Mouse (Mus musculus) neutrophil, adult 5-6 weeks (primary cell): ENCODE data around the gene Prss2. TPM values are rescaled to one million over a fixed set of nuclear protein-coding genes. Genes with fewer than 3 reads are reported as not detected.
"Not testable (repeated sequence)": the region's sequence is repeated elsewhere in the genome, so short reads cannot be mapped to it uniquely, and the experiment has no call there.

Experiments
- ATAC-seq: fragments of 151-379, 151-347 bp; 2 replicates; pipeline ENCODE4 v1.8.0; 2017; ENCODE audit warnings: mild to moderate bottlenecking, moderate TSS enrichment; ENCODE audit not compliant: insufficient number of reproducible peaks, poor library complexity, low FRiP score, severe bottlenecking; ENCODE audit errors: extremely low read depth
- total RNA-seq: library from RNA; stranded (forward); fragments of 200-1000 nt; gene quantifications from 2 replicates; pipeline ENCODE4 v1.2.3, GENCODE M21; 2017

Gene Prss2
- total RNA-seq, 1 experiment from 2014 or later, result not detected

DNA sequence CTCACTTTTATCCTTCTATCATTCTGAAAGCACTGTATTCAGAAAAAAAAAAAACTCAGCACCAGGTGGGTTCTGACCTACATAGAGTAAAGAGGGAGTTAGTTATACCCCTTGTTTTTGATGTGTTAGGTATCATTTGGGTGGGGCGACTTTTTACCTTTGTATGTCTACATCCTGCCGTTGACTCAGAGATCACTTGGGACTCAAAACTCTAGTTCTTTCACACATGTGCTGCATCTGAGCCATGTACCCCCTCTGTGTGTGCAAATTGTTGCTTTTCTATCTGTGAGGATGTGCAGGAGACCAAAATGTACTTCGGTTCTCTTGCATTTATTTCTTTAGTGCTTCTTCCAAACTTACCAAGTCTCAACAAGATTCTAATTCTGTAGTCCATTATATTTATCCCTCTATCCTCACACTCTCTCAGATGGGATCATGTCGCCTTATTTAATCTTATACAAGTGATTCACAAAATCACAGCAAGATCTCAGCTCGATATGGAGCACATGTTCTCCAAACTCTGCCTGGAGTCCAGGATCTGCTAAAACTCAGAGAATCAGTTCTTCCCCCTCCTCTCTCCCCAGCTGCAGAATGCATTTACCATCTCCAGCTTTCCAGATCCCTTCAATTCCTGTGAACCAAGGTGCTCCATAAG lies 31.9 kb downstream of the Prss2 start:
- ATAC-seq, result peak; percentile 15; the same call in 1 of the 2 replicates

DNA sequence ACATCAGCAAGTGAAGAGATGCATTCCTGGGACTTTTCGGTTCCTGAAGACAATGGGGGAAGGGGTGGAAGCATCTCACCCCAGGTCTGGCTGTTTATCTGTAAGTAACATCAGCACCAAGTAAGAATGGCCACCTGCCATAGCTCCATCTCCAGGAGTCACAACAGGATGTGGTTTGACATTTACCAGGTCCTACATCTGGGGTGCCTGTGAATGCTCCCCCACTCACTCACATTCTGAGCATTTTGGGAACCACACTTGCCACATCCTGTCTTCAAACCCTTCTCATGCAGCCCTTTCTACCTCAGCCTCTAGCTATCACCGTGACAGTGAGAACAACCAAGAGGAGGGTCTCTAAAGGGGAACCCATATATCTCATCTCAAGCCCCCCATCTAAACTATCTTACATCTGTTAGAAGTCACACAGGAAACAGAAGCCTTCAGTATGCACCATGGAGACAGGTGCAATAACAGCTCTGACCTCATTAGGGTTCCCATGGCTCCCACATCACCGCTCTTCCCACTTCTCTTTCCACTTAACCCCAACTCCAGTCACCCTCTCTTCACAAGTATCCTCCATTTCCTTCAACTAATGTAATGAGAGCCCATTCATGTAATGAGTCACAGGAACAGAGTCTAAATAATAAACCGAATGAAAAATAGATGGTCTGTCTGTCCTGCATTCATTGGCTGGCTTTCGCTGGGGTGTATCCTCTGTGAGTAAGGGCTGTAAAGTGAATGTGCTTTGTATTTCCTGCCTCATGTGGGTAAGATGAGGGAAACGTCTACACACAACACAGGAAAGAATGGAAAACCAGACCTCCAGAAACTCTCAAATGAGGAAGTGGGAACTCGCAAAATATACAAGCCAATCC lies 32.9 kb downstream of the Prss2 start:
- ATAC-seq, result peak; percentile 76

DNA sequence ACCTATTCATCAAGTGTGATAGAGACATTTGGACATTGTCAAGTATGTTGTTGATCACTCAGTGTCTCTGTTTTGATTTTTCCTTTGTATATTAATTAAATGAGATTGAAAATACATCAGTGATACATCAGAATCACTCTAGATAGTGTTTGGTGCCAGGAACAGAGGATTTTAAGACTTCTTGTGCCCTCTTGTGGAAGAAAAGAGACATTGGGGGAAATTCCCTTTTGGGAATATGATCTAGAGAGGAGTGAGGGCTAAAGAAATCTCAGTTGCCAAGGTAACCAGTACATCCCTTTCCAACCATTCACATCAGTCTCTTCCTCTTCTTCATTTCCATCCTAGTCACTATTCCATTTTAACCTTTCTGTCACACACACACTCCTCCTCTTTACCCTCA lies 34.8 kb downstream of the Prss2 start:
- no peak for ATAC-seq

DNA sequence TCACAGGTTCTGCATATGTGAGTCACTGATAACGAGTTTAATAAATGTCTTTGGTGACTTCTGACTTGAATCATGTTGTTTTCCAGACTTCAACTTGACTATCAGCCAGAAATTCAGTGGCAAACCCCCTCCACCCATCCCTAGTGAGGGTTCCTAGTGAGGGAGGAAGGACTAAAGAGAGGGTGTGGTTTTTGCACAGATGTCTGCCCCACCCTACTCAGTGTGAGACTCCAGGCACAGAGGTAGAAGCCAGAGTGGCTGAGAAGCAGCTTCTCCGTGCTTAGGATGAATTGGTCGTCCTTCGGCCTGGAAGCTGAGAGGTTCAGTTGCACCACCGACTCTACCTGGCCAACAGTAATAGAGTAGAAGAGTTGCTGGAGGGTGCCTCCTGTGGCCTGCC lies 35.9 kb downstream of the Prss2 start:
- ATAC-seq, result no peak

DNA sequence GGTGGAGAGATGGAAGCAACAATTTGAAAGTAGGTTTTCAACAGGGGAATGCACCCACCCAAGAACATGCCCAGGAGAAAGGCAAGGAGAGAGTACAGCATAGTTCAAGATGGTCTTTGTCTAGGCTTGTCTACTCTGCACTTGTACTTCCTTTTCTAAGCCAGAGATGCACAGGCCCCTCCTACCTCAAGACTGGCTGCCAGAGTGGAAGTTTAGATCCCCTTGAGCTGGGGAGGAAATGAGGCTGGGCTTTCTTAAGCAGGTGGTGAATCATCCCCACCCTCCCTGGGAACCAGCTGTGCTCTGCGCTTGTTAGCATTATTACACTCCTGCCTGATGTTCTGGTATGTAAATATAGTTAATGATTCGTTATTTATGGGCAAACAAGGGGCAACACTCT lies 36.7 kb downstream of the Prss2 start:
- ATAC-seq, result peak; percentile 40; the same call in 1 of the 2 replicates

DNA sequence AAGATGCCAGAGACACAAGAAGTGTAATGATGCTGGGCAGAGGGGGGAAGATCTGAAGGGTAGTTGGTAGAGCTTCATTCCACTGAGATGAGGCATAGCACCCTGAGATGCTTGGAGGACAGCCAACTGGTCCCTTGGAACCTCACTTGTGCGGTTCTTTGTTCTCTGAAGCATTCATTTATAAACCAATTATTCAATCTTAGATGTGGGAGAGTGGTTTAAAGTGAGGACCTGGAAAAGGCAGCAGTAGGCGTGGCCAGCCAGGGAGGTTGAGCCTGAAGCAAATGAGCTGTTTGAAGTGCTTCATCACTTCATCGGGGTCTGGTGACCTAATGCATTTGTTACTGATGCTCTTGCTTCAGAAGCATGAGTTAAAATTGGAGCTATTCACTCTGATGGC lies 37.7 kb downstream of the Prss2 start:
- ATAC-seq, result no peak

DNA sequence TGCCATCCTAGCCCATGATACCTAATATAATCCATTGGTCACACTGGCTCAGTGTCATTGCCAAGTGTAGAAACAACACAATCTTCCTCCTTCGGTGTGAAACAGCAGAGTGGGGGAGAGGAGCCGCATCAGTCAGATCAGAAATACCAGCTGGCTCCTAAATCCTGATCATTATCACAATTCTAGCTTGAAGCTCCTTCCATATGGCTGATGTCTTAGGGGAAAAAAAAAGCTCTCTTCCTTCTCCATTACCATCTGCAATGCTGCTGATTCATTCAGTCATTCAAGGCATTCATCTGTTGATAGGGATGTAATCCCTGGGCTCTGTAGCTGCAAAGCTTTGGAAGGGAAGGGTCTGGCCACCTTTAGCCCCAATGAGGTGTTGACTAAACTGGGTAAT lies 38.7 kb downstream of the Prss2 start:
- no peak for ATAC-seq

DNA sequence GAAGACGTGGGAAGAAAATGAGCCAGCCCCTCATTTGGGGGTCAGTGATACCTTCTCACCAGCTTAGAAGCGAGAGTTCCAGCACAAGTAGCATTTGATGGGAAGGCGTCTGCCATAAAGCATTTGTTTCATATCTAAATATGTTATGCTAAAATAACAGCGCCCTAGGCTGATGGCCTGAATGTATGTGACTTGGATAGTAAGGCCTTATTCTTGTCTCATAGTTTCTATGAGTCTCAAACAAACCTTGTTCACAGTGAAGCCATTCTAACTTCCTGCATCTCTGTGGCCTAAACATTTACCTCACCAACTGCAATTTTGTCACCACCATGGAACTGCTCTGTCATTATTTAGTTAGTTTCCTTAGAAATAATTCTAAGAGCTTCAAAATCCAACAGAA lies 41.0 kb downstream of the Prss2 start:
- no peak for ATAC-seq

DNA sequence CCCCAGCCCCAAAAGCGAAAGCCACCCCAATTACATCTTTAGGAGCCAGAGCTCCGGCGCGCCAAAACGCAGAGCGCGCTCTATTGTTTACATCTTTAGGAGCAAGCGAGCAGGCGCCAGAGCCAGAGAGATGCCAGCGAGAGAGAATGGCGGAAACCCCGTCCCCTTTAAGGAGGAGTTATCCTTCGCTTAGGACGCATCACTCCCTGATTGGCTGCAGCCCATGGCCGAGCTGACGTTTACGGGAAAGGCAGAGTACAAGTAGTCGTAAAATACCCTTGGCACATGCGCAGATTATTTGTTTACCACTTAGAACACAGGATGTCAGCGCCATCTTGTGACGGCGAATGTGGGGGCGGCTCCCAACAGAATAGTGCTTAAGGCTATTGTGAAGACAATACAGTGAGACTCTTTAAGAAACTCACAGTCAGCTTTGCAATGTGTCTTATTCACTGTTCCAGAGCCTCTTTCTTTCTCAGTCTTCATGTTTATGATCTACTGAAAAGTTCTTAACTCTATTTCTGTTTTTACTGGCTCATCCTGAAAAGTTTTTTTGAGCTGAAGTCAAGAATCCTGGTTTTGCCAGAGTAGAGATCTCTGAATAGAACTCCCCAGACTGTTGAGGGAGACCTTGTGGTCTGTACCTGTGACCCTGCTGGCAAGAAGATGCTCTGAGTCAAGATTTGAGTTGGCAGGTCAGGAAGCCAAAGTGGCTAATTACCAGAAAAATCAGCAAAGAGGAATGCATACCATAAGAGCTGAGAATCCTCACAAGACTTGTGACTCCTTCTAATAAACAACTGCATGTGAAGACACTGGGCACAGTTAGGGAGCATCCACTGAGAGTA lies 41.7 kb downstream of the Prss2 start:
- ATAC-seq, result not testable (repeated sequence)

DNA sequence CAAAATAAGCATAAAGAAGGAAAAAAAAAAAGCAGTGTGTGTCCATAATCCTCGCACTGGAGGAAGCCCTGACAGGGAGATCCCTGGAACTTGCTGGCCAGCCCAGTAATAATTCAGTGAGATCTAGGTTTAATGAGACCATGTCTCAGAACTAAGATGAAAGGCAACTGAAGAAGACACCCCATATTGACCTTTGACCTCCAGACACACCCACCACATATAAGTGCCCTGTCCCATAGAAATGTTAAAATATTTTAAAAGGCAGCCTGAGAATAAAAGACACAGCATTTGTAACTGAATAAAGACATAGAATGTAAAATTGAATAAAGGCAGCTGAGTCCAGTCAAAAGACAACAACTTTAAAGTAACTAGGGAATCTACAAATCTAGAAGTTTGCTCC lies 43.7 kb downstream of the Prss2 start:
- ATAC-seq, result no peak

DNA sequence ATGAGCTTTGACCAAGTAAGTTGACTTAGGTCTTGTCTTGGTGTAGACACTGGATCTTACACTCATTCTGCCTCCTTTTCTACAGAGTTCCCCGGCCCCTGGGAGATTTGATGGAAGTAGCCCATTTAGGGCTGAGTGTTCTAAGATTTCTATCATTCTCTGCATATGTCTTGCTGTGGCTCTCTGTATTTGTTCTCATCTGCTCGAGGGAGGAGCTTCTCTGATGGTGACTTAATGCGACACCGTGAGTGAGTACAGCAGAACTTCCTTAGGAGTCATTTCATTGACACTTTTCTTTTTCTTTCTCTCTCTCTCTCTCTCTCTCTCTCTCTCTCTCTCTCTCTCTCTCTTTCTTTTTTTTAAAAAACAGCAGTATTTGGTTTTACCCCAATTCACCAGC lies 45.4 kb downstream of the Prss2 start:
- ATAC-seq, result no peak

DNA sequence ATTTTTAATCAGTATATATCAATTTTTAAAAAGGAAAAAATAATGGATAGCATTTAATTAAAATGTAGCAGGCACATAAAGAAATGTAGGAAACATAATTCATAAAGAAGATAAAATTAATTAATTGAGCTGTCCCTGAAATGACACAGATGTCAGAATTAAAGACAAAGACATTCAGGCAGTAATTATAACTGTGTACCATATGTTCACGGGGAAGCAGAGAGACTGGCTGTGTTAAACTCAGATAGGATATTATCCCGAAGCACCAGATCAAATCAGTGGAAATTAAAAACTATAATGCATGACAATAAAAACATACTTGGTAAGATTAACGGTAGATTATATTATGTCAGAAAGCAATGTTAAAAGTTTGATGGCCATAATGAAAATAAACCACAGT lies 47.5 kb downstream of the Prss2 start:
- ATAC-seq, result no peak

Other genes starting within 250 kb of the Prss2 start
- gene Try4, start 219.5 kb upstream of the Prss2 start, total RNA-seq, result not detected in 2 replicates
- not detected in 2 replicates for gene Try5, start 204.9 kb upstream of the Prss2 start, total RNA-seq
- not detected in 2 replicates for gene Try10, start 167.7 kb upstream of the Prss2 start, total RNA-seq
- gene Prss3, start 144.1 kb upstream of the Prss2 start, total RNA-seq, result not detected in 2 replicates
- gene Gm5771, start 129.4 kb upstream of the Prss2 start, total RNA-seq, result not detected in 2 replicates
- gene Gm10334, start 75.6 kb upstream of the Prss2 start, total RNA-seq, result not detected in 2 replicates
- gene Prss1, start 62.9 kb upstream of the Prss2 start, total RNA-seq, result not detected in 2 replicates
- 1.1 and 3.0 TPM in 2 replicates for gene Ephb6, start 83.7 kb downstream of the Prss2 start, total RNA-seq
- gene Trpv6, start 114.6 kb downstream of the Prss2 start, total RNA-seq, result not detected in 2 replicates
- not detected in 2 replicates for gene Trpv5, start 159.0 kb downstream of the Prss2 start, total RNA-seq
- not detected in 2 replicates for gene Llcfc1, start 162.6 kb downstream of the Prss2 start, total RNA-seq
- gene Kel, start 182.6 kb downstream of the Prss2 start, total RNA-seq, result 0.47 and 1.5 TPM in 2 replicates